Mouse (Mus musculus): ENCODE results near the gene Tpx2. TPM values are rescaled to one million over a fixed set of nuclear protein-coding genes. Genes with fewer than 3 reads are reported as not detected.

The Tpx2 gene
- polyA plus RNA-seq, 1 experiment from 2014 or later: 153 TPM

DNA sequence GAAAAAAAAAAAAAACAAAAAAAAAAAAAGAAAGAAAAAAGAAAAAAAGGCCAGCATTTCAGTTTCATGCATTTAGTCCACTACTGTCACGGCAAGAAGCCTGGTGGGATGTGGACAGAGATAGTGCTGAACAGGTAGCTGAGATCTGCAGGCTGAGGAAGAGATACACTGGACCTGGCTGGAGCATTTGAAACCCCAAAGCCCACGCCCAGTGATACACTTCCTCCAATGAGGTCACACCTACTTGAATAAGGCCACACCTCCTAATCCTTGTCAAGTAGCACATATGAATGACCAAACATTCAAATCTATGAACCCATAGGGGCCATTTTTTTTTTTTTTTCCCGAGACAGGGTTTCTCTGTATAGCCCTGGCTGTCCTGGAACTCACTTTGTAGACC is 5.0 kb upstream of the Tpx2 start:
- no peaks in the 10 kb centered on the region for H3K4me1 ChIP-seq
- H3K4me3 ChIP-seq: no peak overlapping the region
- H3K27ac ChIP-seq (replicated peaks): no peak overlapping the region
- no peaks in the 10 kb centered on the region for H3K9me3 ChIP-seq (replicated peaks)
- H3K36me3 ChIP-seq: no peaks in the 10 kb centered on the region
- 78% methylated on average over 3 of the region's 3 CpGs for WGBS
- H3K27me3 ChIP-seq (ENCODE audit: low read depth, poor library complexity, severe bottlenecking): no peaks in the 10 kb centered on the region
- DNase-seq (ENCODE audit: low spot score): no peak

DNA sequence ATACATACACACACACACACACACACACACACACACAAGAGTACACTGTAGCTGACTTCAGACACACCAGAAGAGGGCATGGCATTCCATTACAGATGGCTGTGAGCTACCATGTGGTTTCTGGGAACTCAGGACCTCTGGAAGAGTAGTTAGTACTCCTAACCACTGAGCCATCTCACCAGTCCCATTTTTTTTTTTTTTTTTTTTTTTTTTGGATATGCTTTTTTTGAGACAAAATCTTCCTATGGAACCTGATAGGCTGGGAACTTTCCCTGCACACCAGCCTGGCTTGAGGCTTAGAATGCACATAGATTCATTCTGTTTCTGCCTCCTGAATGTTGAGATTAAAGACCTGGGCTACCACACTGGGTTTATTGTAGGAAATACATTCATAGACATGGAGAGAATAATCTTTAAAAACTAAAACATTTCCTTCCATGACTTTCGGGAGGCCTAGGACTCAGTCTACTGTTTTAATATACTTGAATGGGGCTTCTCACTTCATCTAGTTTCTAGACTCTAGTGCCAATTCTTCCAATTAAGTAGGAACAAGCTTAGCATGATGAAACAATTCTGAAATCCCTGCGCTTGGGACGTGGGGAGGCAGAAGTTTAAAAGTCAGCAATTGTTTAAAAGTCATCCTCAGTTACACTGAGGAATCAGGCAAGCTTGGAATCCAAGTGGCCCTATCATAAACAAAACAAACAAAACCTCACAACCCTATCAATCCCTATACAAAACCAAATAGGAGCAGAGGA is 528 bp upstream of the Tpx2 start:
- 19% methylated on average over 3 of the region's 3 CpGs for WGBS
- Histone ChIP-seq H3K4me1 (peaks cover 26% of the 10 kb centered on the region), H3K27me3 (ENCODE audit: low read depth, poor library complexity, severe bottlenecking) (no peaks in the 10 kb centered on the region), H3K27ac (replicated peaks) (peak overlapping the region; percentile 96), H3K36me3 (peaks cover 30% of the 10 kb centered on the region), H3K4me3 (peak overlapping the region; percentile 85), H3K9me3 (replicated peaks) (no peaks in the 10 kb centered on the region)
- DNase-seq (ENCODE audit: low spot score): no peak

DNA sequence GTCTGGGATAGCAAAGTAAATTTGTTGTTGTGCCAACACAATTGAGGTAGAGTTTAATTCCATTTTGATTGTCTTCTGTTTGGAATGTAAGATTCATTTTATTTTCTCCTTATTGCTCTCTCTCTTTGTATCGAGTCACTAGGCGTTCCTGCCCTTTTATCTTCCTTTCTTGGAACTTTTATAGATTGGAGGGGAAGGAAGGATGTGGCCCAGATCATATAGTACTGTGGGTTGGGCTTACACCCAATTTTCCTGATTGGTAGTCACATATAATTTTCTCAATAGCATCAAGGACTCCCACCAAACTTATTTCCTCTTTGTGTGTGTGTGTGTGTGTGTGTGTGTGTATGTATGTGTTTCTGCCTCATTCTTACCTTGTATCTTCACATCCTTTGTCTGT is 702 bp downstream of the Tpx2 start:
- 16% methylated on average over 2 of the region's 2 CpGs for WGBS

DNA sequence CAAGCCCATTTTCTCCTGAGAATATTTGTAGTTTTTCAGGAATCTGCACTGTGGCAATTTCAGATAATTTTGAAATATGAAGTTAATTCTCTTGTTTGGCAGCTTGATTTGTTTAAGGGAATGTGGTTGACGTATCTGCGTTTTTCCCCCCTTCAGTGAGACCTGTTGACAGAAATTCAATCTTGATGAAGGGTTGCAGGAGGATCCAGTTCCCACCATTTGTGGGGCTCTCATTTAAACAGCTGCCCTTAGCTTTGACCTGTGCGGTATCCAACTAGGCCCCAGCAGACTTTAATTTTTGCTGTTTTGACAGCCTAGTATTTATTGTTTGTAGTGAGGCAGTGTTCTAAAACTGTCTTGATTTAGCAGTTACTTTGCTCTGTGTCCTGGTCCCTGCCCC is 11.7 kb downstream of the Tpx2 start:
- no peak for DNase-seq (ENCODE audit: low spot score)
- H3K36me3 ChIP-seq: peaks cover 100% of the 10 kb centered on the region
- no peak overlapping the region for H3K27ac ChIP-seq (replicated peaks)
- no peaks in the 10 kb centered on the region for H3K9me3 ChIP-seq (replicated peaks)
- H3K4me1 ChIP-seq: no peaks in the 10 kb centered on the region
- H3K27me3 ChIP-seq (ENCODE audit: low read depth, poor library complexity, severe bottlenecking): no peaks in the 10 kb centered on the region
- 82% methylated on average over 3 of the region's 3 CpGs for WGBS
- H3K4me3 ChIP-seq: no peak overlapping the region

More for the DNA sequence above, 702 bp downstream of the Tpx2 start:
- Histone ChIP-seq H3K27me3 (ENCODE audit: low read depth, poor library complexity, severe bottlenecking) (no peaks in the 10 kb centered on the region), H3K27ac (replicated peaks) (peak overlapping the region; percentile 96), H3K36me3 (peaks cover 42% of the 10 kb centered on the region), H3K4me1 (peaks cover 26% of the 10 kb centered on the region), H3K4me3 (peak overlapping the region; percentile 85), H3K9me3 (replicated peaks) (no peaks in the 10 kb centered on the region)
- DNase-seq (ENCODE audit: low spot score): no peak

DNA sequence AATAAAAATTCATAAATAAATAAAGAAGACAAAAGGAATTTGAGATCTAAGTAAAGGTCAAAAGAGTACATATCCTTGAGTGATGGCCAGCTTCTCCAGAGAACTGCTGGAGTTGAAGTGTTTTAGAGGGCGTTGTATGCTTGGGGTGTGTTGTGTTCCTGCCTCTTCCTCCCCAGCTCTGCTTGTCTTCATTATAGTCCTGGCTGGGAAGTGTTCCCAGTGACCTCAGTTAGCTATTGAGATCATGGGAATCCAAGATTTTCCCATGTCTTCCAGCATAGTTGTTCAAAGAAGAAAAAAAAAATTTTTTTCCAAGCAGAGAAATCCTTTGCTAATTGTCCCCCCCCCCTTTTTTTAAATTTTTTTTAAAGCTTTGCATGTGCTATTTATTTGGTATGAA is 14.1 kb downstream of the Tpx2 start:
- Histone ChIP-seq H3K4me3 (no peak overlapping the region), H3K36me3 (peaks cover 99% of the 10 kb centered on the region), H3K27me3 (ENCODE audit: low read depth, poor library complexity, severe bottlenecking) (no peaks in the 10 kb centered on the region), H3K4me1 (no peaks in the 10 kb centered on the region), H3K9me3 (replicated peaks) (no peaks in the 10 kb centered on the region), H3K27ac (replicated peaks) (no peak overlapping the region)
- DNase-seq (ENCODE audit: low spot score): no peak
- WGBS: 97% methylated on average over 1 of the region's 1 CpGs

DNA sequence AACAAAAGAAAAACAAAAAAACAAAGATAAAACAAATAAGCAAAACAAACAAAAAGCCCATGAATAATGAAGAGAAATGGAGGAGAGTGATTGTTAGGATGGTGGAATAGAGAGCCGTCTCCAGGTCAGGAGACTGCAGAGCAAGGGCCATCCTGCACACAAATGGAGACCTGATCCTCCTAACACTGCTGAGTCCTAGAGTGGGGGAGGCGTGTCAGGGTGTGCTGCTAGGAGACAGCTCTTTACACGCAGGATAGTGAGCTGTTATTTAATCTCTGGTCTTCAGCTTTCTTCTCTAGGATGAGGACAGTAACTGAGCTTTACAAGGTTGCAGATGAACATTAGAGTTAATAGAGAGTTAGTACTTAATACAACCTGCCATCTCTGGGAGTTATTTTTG is 14.9 kb downstream of the Tpx2 start:
- Histone ChIP-seq H3K36me3 (peaks cover 99% of the 10 kb centered on the region), H3K9me3 (replicated peaks) (no peaks in the 10 kb centered on the region), H3K27ac (replicated peaks) (no peak overlapping the region), H3K4me3 (no peak overlapping the region), H3K4me1 (no peaks in the 10 kb centered on the region), H3K27me3 (ENCODE audit: low read depth, poor library complexity, severe bottlenecking) (no peaks in the 10 kb centered on the region)
- DNase-seq (ENCODE audit: low spot score): no peak
- WGBS: 82% methylated on average over 3 of the region's 3 CpGs

DNA sequence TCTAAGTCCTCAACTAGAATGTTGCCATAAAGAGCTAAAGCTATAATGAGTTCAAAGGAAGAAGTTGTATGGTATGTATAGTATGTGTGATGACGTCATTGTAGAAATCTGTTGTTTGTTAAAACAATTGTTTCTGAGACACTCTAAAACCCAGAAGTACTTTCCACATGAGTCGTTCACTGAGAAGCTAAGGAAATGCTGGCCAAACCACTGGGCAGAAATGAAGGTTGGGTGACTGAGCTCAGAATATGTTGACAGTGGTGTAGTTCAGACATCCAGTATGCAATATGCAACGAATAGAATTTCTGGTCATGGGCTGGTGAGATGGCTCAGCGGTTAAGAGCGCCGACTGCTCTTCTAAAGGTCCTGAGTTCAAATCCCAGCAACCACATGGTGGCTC is 15.6 kb downstream of the Tpx2 start:
- H3K36me3 ChIP-seq: peaks cover 99% of the 10 kb centered on the region
- H3K27me3 ChIP-seq (ENCODE audit: low read depth, poor library complexity, severe bottlenecking): no peaks in the 10 kb centered on the region
- H3K4me3 ChIP-seq: no peak overlapping the region
- no peaks in the 10 kb centered on the region for H3K4me1 ChIP-seq
- DNase-seq (ENCODE audit: low spot score): no peak
- H3K27ac ChIP-seq (replicated peaks): no peak overlapping the region
- H3K9me3 ChIP-seq (replicated peaks): no peaks in the 10 kb centered on the region
- 97% methylated on average over 6 of the region's 6 CpGs for WGBS

DNA sequence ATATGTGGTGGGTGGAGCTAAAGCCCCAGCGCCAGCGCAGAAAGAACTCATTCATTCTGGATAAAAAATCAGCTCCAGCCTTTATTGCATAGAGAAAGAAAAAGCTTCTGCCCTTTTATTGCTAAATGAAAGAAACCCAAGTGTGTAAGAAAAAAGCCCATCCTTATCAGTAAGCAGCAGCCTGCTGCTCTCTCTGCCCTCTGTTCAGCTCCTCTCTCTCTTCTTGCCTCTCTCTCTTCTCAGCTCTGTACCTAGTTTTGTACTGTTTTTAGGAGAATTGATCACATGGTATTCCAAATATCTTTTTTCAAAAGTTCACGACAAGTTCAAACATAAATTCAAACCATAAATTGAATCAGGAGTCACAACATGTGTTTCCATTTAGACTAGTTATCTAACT is 30.5 kb downstream of the Tpx2 start:
- no peak overlapping the region for H3K4me3 ChIP-seq
- H3K36me3 ChIP-seq: peaks cover 98% of the 10 kb centered on the region
- H3K27me3 ChIP-seq (ENCODE audit: low read depth, poor library complexity, severe bottlenecking): no peaks in the 10 kb centered on the region
- no peaks in the 10 kb centered on the region for H3K4me1 ChIP-seq
- H3K9me3 ChIP-seq (replicated peaks): no peaks in the 10 kb centered on the region
- no peak overlapping the region for H3K27ac ChIP-seq (replicated peaks)
- 94% methylated on average over 3 of the region's 3 CpGs for WGBS
- no peak for DNase-seq (ENCODE audit: low spot score)

DNA sequence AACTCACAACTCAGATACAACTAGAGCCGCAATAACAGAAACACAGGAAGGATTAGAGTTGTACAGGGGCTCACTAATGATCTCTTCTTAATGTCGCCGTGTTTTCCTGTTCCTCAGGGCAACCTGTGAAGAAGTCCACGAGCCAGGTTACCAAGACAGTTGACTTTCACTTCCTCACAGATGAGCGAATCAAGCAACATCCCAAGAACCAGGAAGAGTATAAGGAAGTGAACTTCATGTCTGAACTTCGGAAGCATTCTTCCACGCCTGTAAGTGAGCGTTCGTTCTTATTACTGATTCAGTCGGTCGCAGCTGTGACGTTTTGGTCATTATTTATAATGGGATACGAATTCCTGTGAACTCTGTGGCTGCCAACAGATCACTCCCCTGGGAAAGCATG is 33.1 kb downstream of the Tpx2 start:
- H3K4me1 ChIP-seq: no peaks in the 10 kb centered on the region
- H3K9me3 ChIP-seq (replicated peaks): no peaks in the 10 kb centered on the region
- no peak for DNase-seq (ENCODE audit: low spot score)
- H3K27me3 ChIP-seq (ENCODE audit: low read depth, poor library complexity, severe bottlenecking): no peaks in the 10 kb centered on the region
- no peak overlapping the region for H3K4me3 ChIP-seq
- WGBS: 95% methylated on average over 13 of the region's 13 CpGs
- peaks cover 98% of the 10 kb centered on the region for H3K36me3 ChIP-seq
- no peak overlapping the region for H3K27ac ChIP-seq (replicated peaks)

DNA sequence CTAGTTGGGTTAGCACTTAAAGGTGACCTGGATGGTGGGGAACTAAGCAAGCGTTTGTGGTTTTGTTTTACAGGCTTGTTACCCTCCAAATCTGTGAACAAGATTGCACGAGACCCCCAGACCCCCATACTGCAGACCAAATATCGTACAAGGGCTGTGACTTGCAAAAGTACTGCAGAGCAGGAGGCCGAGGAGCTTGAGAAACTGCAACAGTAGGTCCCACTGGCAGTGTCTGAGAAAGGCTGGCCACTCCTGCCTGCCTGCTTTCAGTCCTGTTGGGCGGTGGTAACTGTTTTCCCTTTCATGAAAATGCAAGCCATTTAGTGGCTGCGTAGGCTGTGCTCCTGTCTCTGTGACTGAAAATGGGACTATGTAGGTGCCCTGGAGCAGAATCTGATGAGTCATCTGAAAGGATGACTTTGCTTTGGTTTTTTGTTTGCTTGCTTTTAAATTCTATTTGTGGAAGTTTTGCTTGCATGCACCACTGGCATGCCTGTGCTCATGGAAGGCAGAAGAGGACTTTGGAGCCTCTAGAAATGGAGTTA is 36.4 kb downstream of the Tpx2 start:
- Histone ChIP-seq H3K4me1 (no peaks in the 10 kb centered on the region), H3K27ac (replicated peaks) (no peak overlapping the region), H3K36me3 (peaks cover 99% of the 10 kb centered on the region), H3K9me3 (replicated peaks) (no peaks in the 10 kb centered on the region), H3K4me3 (no peak overlapping the region), H3K27me3 (ENCODE audit: low read depth, poor library complexity, severe bottlenecking) (no peaks in the 10 kb centered on the region)
- WGBS: 94% methylated on average over 6 of the region's 6 CpGs
- DNase-seq (ENCODE audit: low spot score): no peak

DNA sequence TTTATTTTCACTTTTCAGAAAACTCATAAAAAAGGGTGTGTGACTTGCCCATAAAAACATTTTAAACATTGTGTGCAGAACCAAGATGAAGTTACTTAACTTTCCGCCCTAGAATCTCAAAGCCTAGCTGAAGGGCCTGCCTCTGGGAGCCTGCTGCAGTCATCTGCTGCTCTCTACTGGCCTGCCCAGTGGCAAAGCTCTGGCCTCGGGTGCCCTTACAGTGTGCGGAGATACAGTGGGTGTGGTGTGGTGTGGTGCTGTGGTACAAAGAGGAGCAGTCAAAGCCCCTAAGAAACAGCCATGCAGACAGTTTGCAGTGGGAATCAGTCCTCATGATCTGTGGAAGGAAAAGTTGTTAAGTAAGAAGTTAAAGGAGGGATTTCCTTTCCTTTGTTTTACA is 39.5 kb downstream of the Tpx2 start:
- DNase-seq (ENCODE audit: low spot score): no peak
- no peak overlapping the region for H3K4me3 ChIP-seq
- peaks cover 97% of the 10 kb centered on the region for H3K36me3 ChIP-seq
- H3K27me3 ChIP-seq (ENCODE audit: low read depth, poor library complexity, severe bottlenecking): no peaks in the 10 kb centered on the region
- no peak overlapping the region for H3K27ac ChIP-seq (replicated peaks)
- WGBS: 91% methylated on average over 3 of the region's 3 CpGs
- H3K9me3 ChIP-seq (replicated peaks): no peaks in the 10 kb centered on the region
- no peaks in the 10 kb centered on the region for H3K4me1 ChIP-seq

DNA sequence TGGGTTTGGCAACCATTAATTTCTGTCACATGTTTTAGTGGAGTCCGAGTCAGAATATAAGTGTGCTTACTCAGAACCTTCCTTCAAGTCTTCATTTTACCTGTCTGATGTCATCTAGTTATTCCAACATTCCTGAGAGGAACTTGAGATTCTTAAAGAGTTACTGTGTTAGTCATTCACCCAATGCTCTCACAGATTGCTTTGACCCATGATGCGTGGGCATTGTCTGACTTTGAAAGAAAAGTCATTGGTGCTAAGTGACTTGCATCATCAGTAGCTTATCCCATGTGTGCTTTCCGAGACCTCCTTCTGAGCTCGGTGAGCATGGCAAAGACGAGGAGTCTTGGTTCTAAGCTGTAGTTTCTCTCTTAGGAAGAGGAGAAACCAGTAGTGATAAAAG is 41.0 kb downstream of the Tpx2 start:
- no peak for DNase-seq (ENCODE audit: low spot score)
- H3K4me1 ChIP-seq: no peaks in the 10 kb centered on the region
- H3K27ac ChIP-seq (replicated peaks): no peak overlapping the region
- no peaks in the 10 kb centered on the region for H3K27me3 ChIP-seq (ENCODE audit: low read depth, poor library complexity, severe bottlenecking)
- 92% methylated on average over 5 of the region's 5 CpGs for WGBS
- no peak overlapping the region for H3K4me3 ChIP-seq
- no peaks in the 10 kb centered on the region for H3K9me3 ChIP-seq (replicated peaks)
- peaks cover 97% of the 10 kb centered on the region for H3K36me3 ChIP-seq

DNA sequence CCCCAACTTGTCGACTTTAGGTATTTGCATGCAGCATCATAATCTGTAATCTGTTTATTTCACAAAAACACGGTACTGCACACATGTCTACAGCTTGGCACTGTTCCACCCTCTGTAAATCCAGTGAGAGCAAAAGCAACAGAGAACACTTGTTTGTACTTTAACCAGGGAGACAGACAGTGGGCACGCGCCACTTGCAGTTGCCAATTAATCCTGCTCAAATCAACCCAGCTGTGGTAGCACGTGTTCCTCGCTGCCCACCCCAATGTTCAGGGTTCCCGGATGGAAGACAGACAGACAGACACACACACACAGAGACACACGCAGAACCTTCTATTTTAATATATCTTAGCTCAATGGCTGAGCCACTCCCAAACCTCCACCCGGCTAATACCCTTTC is 48.1 kb downstream of the Tpx2 start:
- 93% methylated on average over 9 of the region's 9 CpGs for WGBS
- Histone ChIP-seq H3K4me1 (no peaks in the 10 kb centered on the region), H3K4me3 (no peak overlapping the region), H3K27me3 (ENCODE audit: low read depth, poor library complexity, severe bottlenecking) (no peaks in the 10 kb centered on the region), H3K36me3 (peaks cover 65% of the 10 kb centered on the region), H3K27ac (replicated peaks) (no peak overlapping the region), H3K9me3 (replicated peaks) (no peaks in the 10 kb centered on the region)
- DNase-seq (ENCODE audit: low spot score): no peak

All from midbrain, embryonic 10.5 days (tissue).